Mouse (Mus musculus) neural tube, embryonic 13.5 days (tissue): ENCODE measurements around the gene Apon. TPM values are rescaled to one million over a fixed set of nuclear protein-coding genes. Genes with fewer than 3 reads are reported as not detected.
"Not testable (repeated sequence)": the region's sequence is repeated elsewhere in the genome, so short reads cannot be mapped to it uniquely, and the experiment has no call there.

Experiments used
- ATAC-seq: fragments of 200-750 bp; cut with Nextera tagmentation; 2 replicates; pipeline ENCODE4 v1.8.0; 2017; ENCODE audit warnings: low read depth, mild to moderate bottlenecking, moderate TSS enrichment, moderate library complexity
- H3K27ac ChIP-seq: fragments of 300-500 bp; sonication (generic); replicated peaks from 2 replicates; pipeline ENCODE4 v1.5.1; 2015; ENCODE audit warnings: moderate library complexity, mild to moderate bottlenecking, inconsistent platforms
- H3K27me3 ChIP-seq: fragments of 300-500 bp; sonication (generic); 2 replicates; pipeline ENCODE4 v1.6.1; 2015; ENCODE audit warnings: mild to moderate bottlenecking, inconsistent platforms
- H3K36me3 ChIP-seq: fragments of 300-500 bp; sonication (generic); 2 replicates; pipeline ENCODE4 v1.6.1; 2015; ENCODE audit warnings: mild to moderate bottlenecking, inconsistent platforms
- H3K4me1 ChIP-seq: fragments of 300-500 bp; sonication (generic); replicated peaks from 2 replicates; pipeline ENCODE4 v1.6.1; 2015; ENCODE audit warnings: inconsistent platforms
- H3K4me2 ChIP-seq: fragments of 300-500 bp; sonication (generic); 2 replicates; pipeline ENCODE4 v1.6.1; 2015; ENCODE audit warnings: inconsistent platforms, mild to moderate bottlenecking, moderate library complexity
- H3K4me3 ChIP-seq: fragments of 300-500 bp; sonication (generic); 2 replicates; pipeline ENCODE4 v1.5.1; 2015; ENCODE audit warnings: mild to moderate bottlenecking, inconsistent platforms
- H3K9ac ChIP-seq: fragments of 300-500 bp; sonication (generic); 2 replicates; pipeline ENCODE4 v1.6.1; 2015; ENCODE audit warnings: moderate library complexity, mild to moderate bottlenecking, inconsistent platforms
- H3K9me3 ChIP-seq: fragments of 300-500 bp; sonication (generic); 2 replicates; pipeline ENCODE4 v1.6.1; 2016; ENCODE audit warnings: inconsistent platforms
- WGBS: fragments of 180-500 bp; shearing (Covaris S2); methylation state at CpG from one replicate; pipeline ENCODE4 v1.1.7; 2015; 5-methylcytosine and 5-hydroxymethylcytosine counted together
- polyA plus RNA-seq: library from polyadenylated mRNA; unstranded; fragments of >200 nt; fragmentation: Nextera tagmentation; extraction: Ambion mirVana; gene quantifications from 2 replicates; pipeline ENCODE4 v1.2.1, GENCODE M21; 2015

The Apon gene
- polyA plus RNA-seq, 1 experiment from 2014 or later, result 0.32 TPM

DNA sequence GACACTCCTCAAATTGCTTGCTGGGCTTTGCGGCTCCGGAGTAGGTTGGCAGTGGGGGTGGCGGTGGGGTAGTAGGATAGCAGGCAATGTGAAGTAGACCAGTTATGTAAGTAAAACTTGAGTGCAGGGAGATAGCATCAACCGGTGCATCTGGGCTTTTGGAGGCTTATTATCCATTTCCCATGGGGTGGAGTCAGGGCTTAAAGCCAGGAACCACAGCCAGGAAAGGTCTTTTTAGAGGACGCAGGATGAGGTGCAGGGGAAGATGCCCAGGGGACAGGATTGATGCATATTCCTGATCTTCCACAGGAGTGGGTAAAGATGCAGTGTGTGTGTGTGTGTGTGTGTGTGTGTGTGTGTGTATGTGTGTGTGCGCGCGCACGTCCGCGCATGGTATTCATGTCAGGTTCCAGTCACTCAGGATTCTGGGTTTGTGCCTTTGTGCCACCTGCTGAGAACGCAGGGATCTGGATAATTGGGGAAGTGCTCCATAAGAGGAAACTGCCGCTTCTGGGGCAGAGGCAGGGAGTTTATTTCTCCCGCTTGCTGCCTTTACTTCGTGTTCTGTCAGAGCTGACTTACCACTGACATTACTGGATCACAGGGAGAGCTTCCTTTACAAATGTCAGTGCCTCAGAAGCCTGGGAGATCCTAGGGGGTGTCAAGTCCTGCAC lies 16.0 kb upstream of the Apon start:
- peaks cover 33% of the 10 kb centered on the region for H3K36me3 ChIP-seq
- H3K4me1 ChIP-seq, result peaks cover 1% of the 10 kb centered on the region
- 72% methylated on average over 15 of the region's 15 CpGs for WGBS
- no peak overlapping the region for H3K9ac ChIP-seq
- no peak overlapping the region for H3K4me3 ChIP-seq
- H3K27me3 ChIP-seq, result no peaks in the 10 kb centered on the region
- H3K9me3 ChIP-seq, result no peaks in the 10 kb centered on the region
- H3K27ac ChIP-seq, result 0 out of 2 replicates have a peak overlapping the region, but pooled peaks have one; percentile 42
- no peak overlapping the region for H3K4me2 ChIP-seq
- ATAC-seq, result no peak

DNA sequence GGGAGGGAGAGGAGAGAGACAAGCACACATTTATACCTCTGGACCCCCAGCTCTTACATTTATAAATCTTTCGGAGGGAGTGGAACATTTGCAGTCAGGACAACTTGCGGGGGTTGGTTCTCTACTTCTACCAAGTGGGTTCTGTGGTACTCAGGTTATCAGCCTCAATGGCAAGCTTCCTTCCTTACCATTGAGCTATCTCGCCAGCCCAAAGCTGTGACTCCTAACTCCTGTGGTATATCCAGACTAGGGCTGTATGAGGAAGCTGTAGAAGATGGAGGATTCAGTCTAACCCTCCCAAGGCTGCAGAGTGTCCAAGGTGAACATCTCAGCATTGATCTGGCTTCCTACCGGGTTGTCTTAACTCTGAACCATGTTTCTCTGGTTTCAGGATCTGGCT lies 14.8 kb upstream of the Apon start:
- Histone ChIP-seq H3K27ac (no peak overlapping the region), H3K4me1 (no peaks in the 10 kb centered on the region), H3K27me3 (no peaks in the 10 kb centered on the region), H3K9me3 (no peaks in the 10 kb centered on the region), H3K36me3 (peaks cover 44% of the 10 kb centered on the region), H3K4me2 (no peak overlapping the region), H3K9ac (no peak overlapping the region), H3K4me3 (no peak overlapping the region)
- ATAC-seq, result no peak
- 93% methylated on average over 4 of the region's 4 CpGs for WGBS

DNA sequence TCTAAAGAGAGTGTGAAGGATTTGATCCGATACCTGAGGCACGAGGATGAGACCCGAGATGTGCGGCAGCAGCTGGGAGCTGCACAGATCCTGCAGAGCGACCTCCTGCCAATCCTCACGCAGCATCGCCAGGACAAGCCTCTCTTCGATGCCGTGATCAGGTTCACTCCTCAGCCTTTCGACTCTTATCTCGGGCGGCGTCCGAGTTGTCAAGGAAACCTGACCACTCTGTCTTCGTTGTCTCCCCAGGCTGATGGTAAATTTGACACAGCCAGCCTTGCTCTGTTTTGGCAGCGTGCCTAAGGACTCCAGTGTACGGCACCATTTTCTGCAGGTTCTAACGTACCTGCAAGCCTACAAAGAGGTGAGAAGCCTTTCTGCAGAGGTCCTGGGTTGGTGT lies 13.8 kb upstream of the Apon start:
- no peaks in the 10 kb centered on the region for H3K9me3 ChIP-seq
- no peak overlapping the region for H3K9ac ChIP-seq
- H3K36me3 ChIP-seq, result peaks cover 54% of the 10 kb centered on the region
- no peaks in the 10 kb centered on the region for H3K27me3 ChIP-seq
- H3K4me2 ChIP-seq, result no peak overlapping the region
- H3K4me1 ChIP-seq, result no peaks in the 10 kb centered on the region
- ATAC-seq, result no peak
- 95% methylated on average over 18 of the region's 18 CpGs for WGBS
- no peak overlapping the region for H3K27ac ChIP-seq
- no peak overlapping the region for H3K4me3 ChIP-seq

DNA sequence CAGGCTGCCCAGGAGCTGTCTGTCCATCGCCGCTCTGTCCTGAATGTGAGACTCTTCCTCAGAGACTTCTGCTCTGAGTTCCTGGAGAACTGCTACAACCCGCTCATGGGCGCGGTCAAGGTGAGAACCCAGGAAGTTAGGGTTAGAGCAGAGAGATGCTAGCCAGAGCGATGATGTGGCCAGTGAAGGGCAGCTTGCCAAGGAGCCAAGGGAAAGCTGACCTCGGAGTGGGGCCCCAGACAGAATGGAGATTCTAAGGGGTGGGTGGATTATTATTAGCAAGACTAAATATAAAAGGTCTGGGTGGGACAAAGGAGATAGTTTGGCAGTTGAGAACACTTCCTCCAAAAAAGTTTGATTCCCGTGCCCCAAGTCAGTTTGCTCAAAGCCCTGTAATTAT lies 10.6 kb upstream of the Apon start:
- WGBS, result 94% methylated on average over 8 of the region's 8 CpGs
- Histone ChIP-seq H3K9ac (no peak overlapping the region), H3K27ac (no peak overlapping the region), H3K9me3 (no peaks in the 10 kb centered on the region), H3K36me3 (peaks cover 85% of the 10 kb centered on the region), H3K4me1 (no peaks in the 10 kb centered on the region), H3K27me3 (no peaks in the 10 kb centered on the region), H3K4me3 (no peak overlapping the region), H3K4me2 (no peak overlapping the region)
- no peak for ATAC-seq

DNA sequence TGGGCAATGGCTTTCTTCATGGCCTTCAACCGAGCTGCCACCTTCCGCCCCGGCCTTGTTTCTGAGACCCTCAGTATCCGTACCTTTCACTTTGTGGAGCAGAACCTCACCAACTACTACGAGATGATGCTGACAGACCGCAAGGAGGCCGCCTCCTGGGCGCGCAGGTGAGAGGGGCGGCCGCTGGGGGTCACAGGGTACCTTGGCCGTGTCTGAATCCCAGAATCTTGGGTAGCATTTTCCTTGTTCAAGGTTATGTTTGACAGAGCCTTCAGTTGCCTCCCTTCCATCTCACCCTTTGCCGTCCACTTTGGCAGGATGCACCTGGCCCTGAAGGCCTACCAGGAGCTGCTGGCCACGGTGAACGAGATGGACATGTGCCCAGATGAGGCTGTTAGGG lies 9.8 kb upstream of the Apon start:
- Histone ChIP-seq H3K4me1 (no peaks in the 10 kb centered on the region), H3K27me3 (no peaks in the 10 kb centered on the region), H3K36me3 (peaks cover 92% of the 10 kb centered on the region), H3K4me3 (no peak overlapping the region), H3K9ac (no peak overlapping the region), H3K27ac (no peak overlapping the region), H3K4me2 (no peak overlapping the region), H3K9me3 (no peaks in the 10 kb centered on the region)
- no peak for ATAC-seq
- 95% methylated on average over 15 of the region's 15 CpGs for WGBS

DNA sequence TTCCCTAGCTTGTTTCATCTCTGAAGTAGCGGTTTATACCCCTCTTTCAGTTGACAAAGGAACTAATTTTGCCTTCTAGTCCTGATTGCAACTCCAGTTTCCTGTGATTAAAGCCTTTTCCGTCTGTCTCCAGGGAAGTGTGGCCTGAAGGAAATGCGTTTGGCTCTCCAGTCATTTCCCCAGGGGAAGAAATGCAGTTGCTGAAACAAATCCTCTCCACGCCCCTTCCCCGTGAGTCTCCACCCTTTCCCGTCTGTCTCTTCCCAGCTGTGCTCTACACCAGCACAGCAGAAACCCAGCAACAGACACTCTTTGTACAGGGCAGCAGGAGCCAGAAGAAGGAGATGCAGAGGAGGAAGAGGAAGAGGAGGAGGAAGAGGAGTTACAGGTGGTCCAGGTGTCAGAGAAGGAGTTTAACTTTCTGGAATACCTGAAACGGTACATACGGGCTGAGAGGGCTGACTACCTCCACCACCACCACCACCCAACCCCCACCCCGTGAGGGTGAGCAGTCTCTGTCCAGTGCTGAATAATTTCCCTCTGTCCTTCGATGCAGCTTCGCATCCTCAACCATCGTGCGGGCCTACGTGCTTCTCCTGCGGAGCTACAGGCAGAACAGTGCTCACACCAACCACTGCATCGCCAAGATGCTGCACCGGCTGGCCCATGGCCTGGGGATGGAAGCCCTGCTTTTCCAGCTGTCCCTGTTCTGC lies 6.7 kb upstream of the Apon start:
- Histone ChIP-seq H3K36me3 (peaks cover 97% of the 10 kb centered on the region), H3K4me2 (peak overlapping the region; percentile 33)
- no peak for ATAC-seq

DNA sequence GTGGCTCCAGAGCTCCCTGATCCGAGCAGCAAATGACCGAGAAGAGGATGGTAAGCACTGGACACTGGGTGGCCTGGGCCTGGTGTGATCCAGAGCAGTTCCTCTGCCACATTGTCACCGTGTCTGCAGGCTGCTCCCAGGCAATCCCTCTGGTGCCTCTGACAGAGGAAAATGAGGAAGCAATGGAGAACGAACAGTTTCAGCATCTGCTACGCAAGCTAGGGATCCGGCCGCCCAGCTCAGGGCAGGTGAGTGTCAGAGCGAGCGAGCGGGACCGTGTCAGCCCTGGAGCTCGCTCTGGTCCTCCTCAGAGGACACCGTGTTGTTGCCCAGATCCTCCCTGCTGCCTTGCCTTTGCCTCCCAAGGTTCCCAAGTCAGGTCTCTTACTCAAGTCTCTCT lies 3.3 kb upstream of the Apon start:
- WGBS, result 95% methylated on average over 13 of the region's 13 CpGs
- no peak for ATAC-seq
- Histone ChIP-seq H3K4me1 (no peaks in the 10 kb centered on the region), H3K4me2 (no peak overlapping the region), H3K27ac (no peak overlapping the region), H3K27me3 (no peaks in the 10 kb centered on the region), H3K9me3 (no peaks in the 10 kb centered on the region), H3K9ac (no peak overlapping the region), H3K36me3 (peaks cover 76% of the 10 kb centered on the region), H3K4me3 (no peak overlapping the region)

More for the DNA sequence above, 6.7 kb upstream of the Apon start:
- H3K9ac ChIP-seq, result no peak overlapping the region
- no peak overlapping the region for H3K4me3 ChIP-seq
- H3K27me3 ChIP-seq, result no peaks in the 10 kb centered on the region
- WGBS, result 85% methylated on average over 17 of the region's 17 CpGs
- no peaks in the 10 kb centered on the region for H3K4me1 ChIP-seq
- H3K9me3 ChIP-seq, result no peaks in the 10 kb centered on the region
- H3K27ac ChIP-seq, result peak overlapping the region; percentile 49

DNA sequence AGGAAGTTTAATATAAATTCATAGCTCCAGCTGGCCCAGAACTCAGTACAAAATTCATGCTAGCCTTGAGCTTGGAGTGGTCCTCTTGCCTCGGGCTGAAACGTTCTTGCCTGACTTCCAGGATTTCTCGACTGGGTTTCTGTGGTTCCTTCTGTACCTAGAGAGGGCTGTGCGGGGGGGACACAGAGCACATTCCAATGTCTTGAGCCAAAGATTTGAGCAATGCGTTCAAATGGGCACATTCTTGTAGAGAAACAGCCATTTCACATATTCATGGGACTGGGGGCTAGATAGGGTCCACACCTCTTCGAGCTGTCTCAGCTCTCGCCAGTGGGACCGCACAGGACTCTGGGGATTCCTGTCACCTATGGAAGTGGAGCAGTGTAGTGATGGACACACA lies 2.0 kb downstream of the Apon start:
- Histone ChIP-seq H3K4me3 (no peak overlapping the region), H3K36me3 (peaks cover 24% of the 10 kb centered on the region), H3K27me3 (no peaks in the 10 kb centered on the region), H3K27ac (no peak overlapping the region), H3K4me2 (no peak overlapping the region), H3K9ac (no peak overlapping the region), H3K9me3 (no peaks in the 10 kb centered on the region), H3K4me1 (no peaks in the 10 kb centered on the region)
- 88% methylated on average over 8 of the region's 8 CpGs for WGBS
- ATAC-seq, result no peak

DNA sequence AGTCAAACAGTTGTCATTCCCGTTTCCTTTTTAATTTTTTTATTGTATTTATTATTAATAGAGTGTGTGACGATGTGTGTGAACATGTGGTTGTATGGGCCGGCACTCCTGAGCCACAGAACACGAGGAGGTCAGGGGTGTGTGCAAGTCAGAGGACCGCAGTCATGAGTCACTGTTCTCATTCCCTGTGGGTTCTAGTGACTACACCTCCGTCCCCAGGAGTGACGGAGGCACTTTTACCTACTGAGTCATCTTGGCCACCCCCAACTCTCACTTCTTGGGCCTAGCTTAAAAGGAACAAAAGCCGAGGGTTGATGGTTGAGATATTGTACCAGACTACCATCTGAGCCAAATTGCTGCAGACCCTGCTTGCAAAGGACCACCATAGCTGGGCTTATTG lies 2.4 kb downstream of the Apon start:
- 74% methylated on average over 8 of the region's 8 CpGs for WGBS
- no peak overlapping the region for H3K9ac ChIP-seq
- no peaks in the 10 kb centered on the region for H3K9me3 ChIP-seq
- no peaks in the 10 kb centered on the region for H3K27me3 ChIP-seq
- no peak for ATAC-seq
- no peak overlapping the region for H3K27ac ChIP-seq
- peaks cover 20% of the 10 kb centered on the region for H3K36me3 ChIP-seq
- no peak overlapping the region for H3K4me3 ChIP-seq
- H3K4me2 ChIP-seq, result no peak overlapping the region
- no peaks in the 10 kb centered on the region for H3K4me1 ChIP-seq

DNA sequence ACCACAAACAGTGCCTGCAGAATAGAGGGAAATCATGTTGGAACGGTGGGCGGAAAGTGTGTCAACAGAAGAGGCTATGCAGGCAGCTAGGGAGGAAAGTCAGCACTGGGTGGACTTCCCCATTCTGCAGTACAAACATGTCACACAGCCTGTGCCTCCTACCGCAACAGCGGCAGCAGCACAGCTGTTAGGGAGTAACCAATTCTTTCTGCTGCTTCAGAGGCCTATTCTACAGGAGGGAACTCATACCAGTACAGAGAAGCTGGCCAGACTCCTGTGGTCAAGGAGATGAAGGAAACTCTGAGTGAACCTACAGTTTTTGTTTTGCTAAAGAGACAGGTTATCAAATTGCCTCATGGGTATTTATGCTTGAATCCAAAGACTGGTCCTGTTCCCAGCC lies 5.1 kb downstream of the Apon start:
- Histone ChIP-seq H3K4me1 (no peaks in the 10 kb centered on the region), H3K4me3 (no peak overlapping the region), H3K9me3 (no peaks in the 10 kb centered on the region), H3K36me3 (no peaks in the 10 kb centered on the region), H3K4me2 (no peak overlapping the region), H3K9ac (no peak overlapping the region), H3K27ac (no peak overlapping the region), H3K27me3 (no peaks in the 10 kb centered on the region)
- WGBS, result 84% methylated on average over 4 of the region's 4 CpGs
- no peak for ATAC-seq

DNA sequence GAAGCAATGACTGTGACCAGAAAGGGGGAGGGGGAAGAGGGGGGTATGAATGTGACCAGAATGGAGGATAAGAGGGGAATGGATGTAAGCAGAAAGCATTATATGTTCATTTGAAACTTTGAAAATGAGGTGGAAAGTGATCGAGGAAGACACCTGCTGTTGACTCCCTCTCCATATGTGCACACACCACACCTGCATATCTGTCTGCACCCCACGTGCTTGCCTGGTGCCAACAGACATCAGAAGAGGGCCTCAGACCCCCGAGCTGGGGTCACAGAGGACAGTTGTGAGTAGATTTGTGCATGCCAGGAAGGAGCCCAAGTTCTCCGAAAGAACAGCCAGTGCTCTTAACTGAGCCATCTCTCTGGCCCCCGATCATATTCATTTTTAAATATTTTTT lies 6.0 kb downstream of the Apon start:
- WGBS, result 88% methylated on average over 5 of the region's 5 CpGs
- H3K36me3 ChIP-seq, result no peaks in the 10 kb centered on the region
- no peak overlapping the region for H3K27ac ChIP-seq
- H3K9me3 ChIP-seq, result no peaks in the 10 kb centered on the region
- H3K4me1 ChIP-seq, result no peaks in the 10 kb centered on the region
- no peak for ATAC-seq
- H3K4me3 ChIP-seq, result no peak overlapping the region
- no peak overlapping the region for H3K9ac ChIP-seq
- H3K27me3 ChIP-seq, result no peaks in the 10 kb centered on the region
- H3K4me2 ChIP-seq, result no peak overlapping the region

DNA sequence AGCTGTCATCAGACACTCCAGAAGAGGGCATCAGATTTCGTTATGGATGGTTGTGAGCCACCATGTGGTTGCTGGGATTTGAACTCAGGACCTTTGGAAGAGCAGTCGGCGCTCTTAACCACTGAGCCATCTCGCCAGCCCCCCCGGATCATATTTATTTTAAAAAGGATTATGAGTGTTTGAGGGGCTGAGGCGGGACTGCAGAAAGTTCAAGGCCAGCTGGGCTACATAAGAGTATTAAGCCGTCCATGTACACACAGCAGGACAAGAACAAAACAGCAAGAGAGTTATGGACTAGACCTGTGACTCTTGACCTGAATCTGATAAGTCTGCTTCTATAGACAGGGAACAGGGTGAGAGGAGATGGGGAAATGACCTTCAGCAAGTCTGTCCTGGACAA lies 6.5 kb downstream of the Apon start:
- not testable (repeated sequence) for H3K9me3 ChIP-seq, ATAC-seq, H3K27me3 ChIP-seq, H3K4me3 ChIP-seq, H3K4me2 ChIP-seq, H3K9ac ChIP-seq, H3K36me3 ChIP-seq, H3K27ac ChIP-seq, H3K4me1 ChIP-seq
- 85% methylated on average over 7 of the region's 7 CpGs for WGBS

DNA sequence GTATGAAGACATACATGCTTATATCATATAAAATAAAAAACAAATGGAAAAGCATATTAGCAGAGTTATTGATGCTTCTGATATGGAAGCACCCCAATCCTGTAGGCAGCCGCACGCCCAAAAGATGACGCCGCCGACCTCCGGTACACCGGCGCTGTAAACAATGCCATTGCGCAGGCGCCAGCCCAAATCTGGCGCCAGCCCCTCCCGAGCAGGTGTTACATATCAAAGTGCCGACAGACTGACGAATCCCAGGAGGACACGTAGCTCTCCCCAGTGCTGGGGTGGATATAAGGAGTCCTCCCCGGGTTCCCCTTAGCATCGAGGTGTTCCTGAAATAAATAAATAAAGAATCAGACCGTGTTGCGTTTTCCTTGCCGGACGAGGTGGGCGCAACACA lies 8.4 kb downstream of the Apon start:
- no peak overlapping the region for H3K4me2 ChIP-seq
- H3K4me3 ChIP-seq, result no peak overlapping the region
- no peaks in the 10 kb centered on the region for H3K36me3 ChIP-seq
- no peak for ATAC-seq
- H3K9me3 ChIP-seq, result no peaks in the 10 kb centered on the region
- no peaks in the 10 kb centered on the region for H3K4me1 ChIP-seq
- WGBS, result 79% methylated on average over 22 of the region's 22 CpGs
- H3K27ac ChIP-seq, result no peak overlapping the region
- H3K27me3 ChIP-seq, result no peaks in the 10 kb centered on the region
- no peak overlapping the region for H3K9ac ChIP-seq
